Mouse (Mus musculus) mouse trophoblast stem cell (cell line): Measurements from ENCODE around the gene Pla1a.
"Not testable (repeated sequence)": the region's sequence is repeated elsewhere in the genome, so short reads cannot be mapped to it uniquely, and the experiment has no call there.

ENCODE experiments used
- in situ Hi-C, 2 experiments: fragments of 300-500 bp; cut with MseI, MboI; formaldehyde crosslinking; loops; 2 replicates in 1 of 2; 3 replicates in 1 of 2; pipeline ENCODE4 v1.15.1; 2025

Pla1a gene

GRCm38 (mm10) chr16:38458600-38459280 is 25.8 kb upstream of the Pla1a start:
- in situ Hi-C loops, result no loop called here

GRCm38 (mm10) chr16:38456812-38457567 is 24.0 kb upstream of the Pla1a start:
- in situ Hi-C loops, result no loop called here

GRCm38 (mm10) chr16:38455511-38456418 is 22.8 kb upstream of the Pla1a start, which contains the start of gene Cd80:
Cd80 (plus strand) TSS chr16:38455561.
- in situ Hi-C loops, result no loop called here

GRCm38 (mm10) chr16:38454533-38455254 is 21.7 kb upstream of the Pla1a start:
- in situ Hi-C loops, result no loop called here

GRCm38 (mm10) chr16:38453952-38454351 is 21.0 kb upstream of the Pla1a start:
- in situ Hi-C loops, result no loop called here

GRCm38 (mm10) chr16:38453203-38453553 is 20.2 kb upstream of the Pla1a start:
- in situ Hi-C loops, result no loop called here

GRCm38 (mm10) chr16:38452442-38453202 is 19.7 kb upstream of the Pla1a start, which contains the start of gene Adprh:
Adprh (minus strand) TSS chr16:38452703.
- in situ Hi-C loops, result no loop called here

- in situ Hi-C loops, result no loop called here
These were observed 18.7 kb upstream of the Pla1a start for GRCm38 (mm10) chr16:38451421-38452205.

- in situ Hi-C loops, result no loop called here
These were observed 17.8 kb upstream of the Pla1a start for GRCm38 (mm10) chr16:38450707-38451106.

GRCm38 (mm10) chr16:38448458-38448857 is 15.5 kb upstream of the Pla1a start:
- in situ Hi-C loops, result no loop called here

- in situ Hi-C loops, result no loop called here
These were observed 14.4 kb upstream of the Pla1a start for GRCm38 (mm10) chr16:38447366-38447765.

GRCm38 (mm10) chr16:38446141-38446540 is 13.2 kb upstream of the Pla1a start:
- in situ Hi-C loops, result not testable (repeated sequence)

- in situ Hi-C loops, result no loop called here
These were observed 12.6 kb upstream of the Pla1a start for GRCm38 (mm10) chr16:38445576-38445975.

- in situ Hi-C loops, result no loop called here
These were observed 12.1 kb upstream of the Pla1a start for GRCm38 (mm10) chr16:38445046-38445445.

GRCm38 (mm10) chr16:38443721-38444464 is 10.9 kb upstream of the Pla1a start:
- in situ Hi-C loops, result no loop called here

- in situ Hi-C loops, result no loop called here
These were observed 9.3 kb upstream of the Pla1a start for GRCm38 (mm10) chr16:38442216-38442615.

- in situ Hi-C loops, result no loop called here
These were observed 8.7 kb upstream of the Pla1a start for GRCm38 (mm10) chr16:38441611-38442010.

- in situ Hi-C loops, result no loop called here
These were observed 7.5 kb upstream of the Pla1a start for GRCm38 (mm10) chr16:38440403-38440802.

GRCm38 (mm10) chr16:38439190-38439589 is 6.2 kb upstream of the Pla1a start:
- in situ Hi-C loops, result no loop called here
